Mouse (Mus musculus) activated CD4-positive, CD25-positive, alpha-beta regulatory T cell (primary cell): Measurements from ENCODE around the gene Ptcd1. TPM values are rescaled to one million over a fixed set of nuclear protein-coding genes. Genes with fewer than 3 reads are reported as not detected.

Experiments
- polyA plus RNA-seq, 2 experiments: library from polyadenylated mRNA; unstranded; fragments of 100-300 nt; shearing (Covaris generic); gene quantifications; one replicate each; pipeline ENCODE4 v1.2.1; 2017

Gene Ptcd1
- polyA plus RNA-seq, result 10 to 100 TPM; 14.9 to 21.3 TPM

GRCm38 (mm10) chr5:145166536-145167305 is at the start of gene Ptcd1, which contains the start of gene Cpsf4:
Gene Ptcd1 (minus strand): TSS chr5:145167108.
Gene Cpsf4 (plus strand): TSS chr5:145167213.

DNA sequence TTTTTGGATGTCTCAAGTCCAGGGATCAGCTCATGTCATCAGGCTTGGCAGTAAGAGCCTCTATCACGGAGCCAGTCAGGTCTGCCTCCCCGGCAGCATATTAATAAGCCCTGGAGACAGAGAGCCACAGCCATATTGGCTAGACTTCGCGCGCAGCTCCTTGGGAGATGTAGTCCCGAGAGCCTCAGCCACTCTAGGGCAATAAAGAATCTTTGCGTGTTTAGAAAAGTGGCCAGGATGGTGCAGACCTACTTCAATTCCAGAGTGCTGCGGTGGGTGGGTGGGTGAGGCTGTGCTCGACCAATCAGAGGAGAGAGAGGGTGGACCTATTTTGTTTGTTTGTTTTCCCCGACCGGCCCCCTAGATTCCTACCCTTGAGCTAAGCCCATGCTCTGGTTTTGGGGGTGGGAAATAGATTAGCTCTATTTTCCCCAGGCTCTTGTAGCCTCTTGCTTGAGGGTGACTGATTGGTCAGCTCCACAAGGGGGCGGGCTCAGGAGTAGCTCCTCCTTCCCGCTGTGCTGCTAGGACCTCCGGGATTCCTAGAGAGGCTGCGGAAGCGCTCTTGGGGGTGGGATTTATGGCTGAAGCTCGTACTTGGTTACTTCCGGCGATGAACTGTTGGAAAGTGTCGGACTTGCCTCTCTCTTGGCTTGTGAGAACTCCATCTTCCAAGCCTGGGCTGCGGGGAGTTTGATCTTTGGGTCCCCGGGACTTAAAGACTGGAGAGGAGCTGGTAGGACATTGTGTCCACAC is 37.2 kb upstream of the Ptcd1 start, which contains the start of gene Zkscan5:
Zkscan5 (plus strand) TSS at position 627 of the 756 bp plus-strand sequence.

DNA sequence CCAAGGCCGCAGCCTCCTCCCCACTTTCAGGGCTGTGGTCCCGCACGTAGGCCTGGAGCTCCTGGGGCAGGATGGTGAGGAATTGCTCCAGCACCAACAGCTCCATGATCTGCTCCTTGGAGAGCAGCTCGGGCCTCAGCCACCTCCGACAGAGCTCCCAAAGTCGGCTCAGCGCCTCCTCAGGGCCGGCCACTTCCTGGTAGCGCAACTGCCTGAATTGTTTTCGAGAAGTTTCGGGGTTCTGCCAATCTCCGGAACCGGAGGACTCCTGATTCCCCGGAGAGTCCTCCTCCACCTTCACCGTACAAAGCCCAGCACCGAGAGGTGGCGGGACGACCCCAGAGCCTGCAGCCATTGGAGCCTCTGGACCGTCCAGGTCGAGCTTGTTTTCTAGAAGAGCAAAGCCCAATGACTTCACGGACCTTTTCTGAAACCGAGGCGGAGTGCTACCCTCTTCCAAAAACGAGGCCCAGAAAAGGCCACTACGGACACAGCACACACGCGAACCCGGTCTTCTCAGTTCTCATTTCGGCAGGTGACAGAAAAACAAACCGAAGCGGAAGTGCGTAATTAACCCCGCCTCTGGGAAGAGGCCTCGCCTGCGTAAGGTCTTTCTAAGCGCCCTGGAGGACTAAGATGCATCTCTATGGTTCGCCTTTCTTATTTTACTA is 34.5 kb upstream of the Ptcd1 start, which contains the start of gene Zkscan14:
Zkscan14 (minus strand) TSS at position 548 of the 671 bp plus-strand sequence.

GRCm38 (mm10) chr5:145191962-145192361 is 25.1 kb upstream of the Ptcd1 start, which contains the start of gene Atp5j2:
Gene Atp5j2 (minus strand): TSS chr5:145192062.

DNA sequence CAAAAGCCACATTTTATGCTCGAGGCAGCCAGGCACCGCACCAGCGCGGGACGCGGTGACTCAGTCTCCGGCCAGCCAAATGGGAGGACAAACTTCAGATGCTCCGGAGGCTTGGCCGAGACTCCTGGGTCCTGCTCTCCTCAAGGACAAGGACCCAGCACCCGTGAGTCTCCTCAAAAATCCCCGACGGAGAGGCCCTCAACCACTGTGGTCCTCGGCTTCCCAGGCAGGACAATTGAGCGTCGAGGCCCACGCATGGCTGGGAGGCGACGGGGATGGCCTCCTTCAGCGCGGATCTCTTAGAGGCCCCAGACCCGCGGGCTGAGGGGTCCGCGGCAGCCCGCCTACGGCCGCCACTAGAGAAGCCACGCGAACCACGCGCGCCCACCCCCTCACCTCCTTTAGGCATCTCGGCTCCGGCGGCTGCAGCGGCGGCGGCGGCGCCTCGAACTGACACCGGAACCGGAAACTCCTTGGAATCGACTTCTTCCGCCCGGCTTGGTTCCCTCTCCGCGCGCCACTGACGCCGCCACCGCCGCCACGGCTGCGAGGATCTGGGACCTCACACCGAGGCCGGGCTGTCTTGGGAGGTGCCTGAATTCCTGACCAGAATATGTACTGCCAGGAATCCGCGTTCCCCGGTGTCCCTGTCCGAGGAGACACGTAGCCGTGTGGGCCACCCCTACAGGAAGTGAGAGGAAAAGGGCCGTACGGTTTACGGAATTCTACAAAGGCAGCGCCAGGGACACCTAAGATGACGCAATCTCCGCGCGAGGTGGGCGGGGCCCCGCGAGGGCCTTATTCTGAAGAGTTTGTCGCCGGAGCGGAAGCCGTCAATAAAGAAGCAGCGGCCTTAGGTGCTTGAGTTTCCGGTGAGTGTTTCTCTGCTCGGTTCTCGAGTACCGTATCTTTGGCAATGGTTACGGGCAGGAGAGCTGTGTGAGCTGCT is 27.1 kb downstream of the Ptcd1 start, which contains the start of the genes Pdap1 and Bud31:
Pdap1 (minus strand) TSS at position 668 of the 949 bp plus-strand sequence.
Bud31 (plus strand) TSS at position 792 of the 949 bp plus-strand sequence.

GRCm38 (mm10) chr5:145114071-145114605 is 52.8 kb downstream of the Ptcd1 start, which contains the start of gene Arpc1b:
Gene Arpc1b (plus strand): TSS chr5:145114215.

Other genes with a start within 250 kb of the Ptcd1 start
- 10 to 100 TPM; 26.6 to 28.4 TPM for gene Smurf1, start 201.3 kb downstream of the Ptcd1 start, polyA plus RNA-seq
- gene Gm4871, start 134.4 kb downstream of the Ptcd1 start, polyA plus RNA-seq, result not detected
- gene 1700018F24Rik, start 124.1 kb downstream of the Ptcd1 start, polyA plus RNA-seq, result not detected
- 10 to 100 TPM; 71.7 to 83.7 TPM for gene Arpc1a, start 83.3 kb downstream of the Ptcd1 start, polyA plus RNA-seq
- under 1 TPM in 1 of 2 experiments, not detected in 1; 0.55 TPM for gene Kpna7, start 83.1 kb downstream of the Ptcd1 start, polyA plus RNA-seq
- 1,000 to 10,000 TPM; 1,057 to 1,320 TPM for gene Arpc1b, start 52.9 kb downstream of the Ptcd1 start, polyA plus RNA-seq
- 10 to 100 TPM; 51.2 to 52.0 TPM for gene Pdap1, start 26.9 kb downstream of the Ptcd1 start, polyA plus RNA-seq
- 100 to 1,000 TPM; 193 to 252 TPM for gene Bud31, start 26.7 kb downstream of the Ptcd1 start, polyA plus RNA-seq
- 10 to 100 TPM; 31.4 to 34.2 TPM for gene Cpsf4, start 105 bp upstream of the Ptcd1 start, polyA plus RNA-seq
- 100 to 1,000 TPM; 455 to 490 TPM for gene Atp5j2, start 25.0 kb upstream of the Ptcd1 start, polyA plus RNA-seq
- gene Zkscan14, start 34.8 kb upstream of the Ptcd1 start, polyA plus RNA-seq, result 10 to 100 TPM; 23.5 to 28.9 TPM
- 1 to 10 TPM; 4.2 to 7.6 TPM for gene Zkscan5, start 37.5 kb upstream of the Ptcd1 start, polyA plus RNA-seq
- gene Zfp655, start 64.6 kb upstream of the Ptcd1 start, polyA plus RNA-seq, result 10 to 100 TPM; 47.0 to 48.1 TPM
- 1 to 10 TPM in 1 of 2 experiments, under 1 TPM in 1; 0.54 to 2.7 TPM for gene Zscan25, start 113.4 kb upstream of the Ptcd1 start, polyA plus RNA-seq
- not detected for gene Cyp3a57, start 178.2 kb upstream of the Ptcd1 start, polyA plus RNA-seq